Mouse (Mus musculus) frontal cortex, postnatal 36 days (tissue): ENCODE data around the gene Tex13c1.

Experiments
- DNase-seq, 2 experiments: peaks; one replicate each; pipeline ENCODE4 v3.0.0; 2022; ENCODE audit warnings: low spot score in 2 of 2

Tex13c1 gene

DNA sequence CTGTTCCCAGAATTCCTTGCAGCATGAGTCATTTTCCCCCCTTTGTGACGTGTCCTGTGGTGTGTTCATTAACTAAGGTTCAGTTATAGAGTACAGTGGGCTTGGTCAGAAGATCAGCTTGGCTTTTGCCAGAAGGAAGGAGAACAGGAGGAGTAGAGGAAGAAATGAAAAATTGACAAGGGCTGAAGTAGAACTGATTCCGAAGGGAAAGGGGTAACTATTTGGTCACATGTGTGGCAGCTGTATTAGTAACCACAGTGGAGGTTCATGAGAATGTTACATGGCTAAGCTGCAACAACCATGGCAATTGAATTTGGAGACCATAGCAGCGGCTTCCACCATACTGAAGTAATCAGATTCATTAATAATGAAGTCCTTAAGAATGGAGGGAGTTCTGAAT lies at the start of gene Tex13c1:
Tex13c1 (plus strand) TSS at position 301 of the 400 bp plus-strand sequence.
- no peak for DNase-seq
